Mouse (Mus musculus) cerebellum, adult 2 months (tissue): ENCODE results near the gene Ap1g2.

Experiments used
- CTCF ChIP-seq: fragments of 200-500 bp; IDR thresholded peaks from 2 replicates; pipeline ENCODE4 v1.5.1; 2011; ENCODE audit warnings: low read depth, mild to moderate bottlenecking, control low read depth, low read length, moderate library complexity, borderline replicate concordance; ENCODE audit not compliant: insufficient read depth
- POLR2A ChIP-seq: fragments of 200-500 bp; IDR thresholded peaks from 2 replicates; pipeline ENCODE4 v1.6.1; 2011; ENCODE audit warnings: low read length, control low read depth, borderline replicate concordance; ENCODE audit not compliant: insufficient read depth

DNA sequence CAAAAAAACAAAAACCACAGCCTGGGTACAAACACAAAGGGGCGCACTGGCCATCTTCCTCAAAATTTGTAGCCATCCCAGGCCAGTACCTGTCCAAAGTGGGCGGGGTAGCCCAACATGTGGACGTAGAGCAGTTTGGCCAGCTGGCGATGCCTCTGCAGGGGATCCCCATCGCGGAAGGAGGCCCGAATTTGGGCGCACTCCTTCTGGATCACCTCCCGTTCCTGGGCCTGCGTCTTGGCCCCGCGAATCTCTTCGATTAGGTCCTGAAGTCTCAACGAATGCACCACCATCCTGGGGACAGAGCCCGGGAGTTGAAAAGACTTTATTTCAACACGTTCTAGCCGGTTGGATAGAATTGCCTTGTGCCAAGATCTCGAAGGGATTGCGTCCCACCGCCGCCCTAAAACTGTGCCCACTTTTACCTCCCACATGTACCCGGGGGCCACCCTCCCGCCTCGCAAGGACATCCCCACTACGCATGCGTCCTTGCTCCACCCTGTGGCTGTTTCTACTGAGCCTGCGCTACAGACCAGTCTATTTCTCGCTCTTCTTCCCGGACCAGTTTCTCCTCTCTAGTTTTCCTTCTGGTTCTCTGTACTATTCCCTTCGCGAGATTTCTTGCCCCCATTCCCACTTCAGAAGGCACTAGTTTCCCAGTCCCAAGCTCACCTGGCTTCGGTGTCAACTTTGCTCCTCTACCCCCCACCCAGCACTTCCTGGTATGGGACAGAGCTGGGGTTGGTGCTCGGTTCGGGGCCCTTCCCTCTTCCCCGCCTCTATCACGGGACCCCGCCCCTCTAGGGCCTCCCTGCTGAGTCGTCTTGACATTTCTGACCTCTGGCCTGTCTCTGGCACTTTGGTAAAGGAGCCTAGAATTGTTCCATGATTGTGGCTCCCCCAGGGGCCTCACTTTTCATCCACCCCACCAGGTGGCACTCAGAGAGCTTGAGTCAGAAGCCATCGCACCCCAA, at the start of gene Ap1g2:
- TF ChIP-seq POLR2A (peak; percentile 53; the same call in 1 of the 2 replicates), CTCF (peak; percentile 26; the same call in 1 of the 2 replicates)
